Mouse (Mus musculus): ENCODE measurements around the gene Galnt14. TPM values are rescaled to one million over a fixed set of nuclear protein-coding genes. Genes with fewer than 3 reads are reported as not detected.

Galnt14 gene
- polyA plus RNA-seq, 1 experiment = not detected

- H3K4me1 ChIP-seq (ENCODE audit: control insufficient read depth) = no peaks in the 10 kb centered on the region
- TF ChIP-seq TAL1 (IDR thresholded peaks at IDR 0.05; ENCODE audit: low read length) (no peak), GATA1 (IDR thresholded peaks at IDR 0.05; ENCODE audit: low read length) (no peak)
- no peaks in the 10 kb centered on the region for H3K27me3 ChIP-seq (ENCODE audit: control insufficient read depth)
- no peaks in the 10 kb centered on the region for H3K36me3 ChIP-seq (ENCODE audit: control insufficient read depth)
- H3K4me3 ChIP-seq (replicated peaks) = no peak overlapping the region
- H3K9me3 ChIP-seq (ENCODE audit: control insufficient read depth, low read length) = no peaks in the 10 kb centered on the region; the same call in 1 of the 2 replicates
Measured at GRCm38 (mm10) chr17:73460874-73461273, 249.4 kb downstream of the Galnt14 start.

- Histone ChIP-seq H3K36me3 (ENCODE audit: control insufficient read depth) (no peaks in the 10 kb centered on the region), H3K9me3 (ENCODE audit: control insufficient read depth, low read length) (no peaks in the 10 kb centered on the region; the same call in 1 of the 2 replicates), H3K4me3 (replicated peaks) (no peak overlapping the region), H3K27me3 (ENCODE audit: control insufficient read depth) (no peaks in the 10 kb centered on the region), H3K4me1 (ENCODE audit: control insufficient read depth) (no peaks in the 10 kb centered on the region)
- TF ChIP-seq GATA1 (IDR thresholded peaks at IDR 0.05; ENCODE audit: low read length) = no peak
- TF ChIP-seq TAL1 (IDR thresholded peaks at IDR 0.05; ENCODE audit: low read length) = no peak
Measured at GRCm38 (mm10) chr17:73458741-73459140, 251.5 kb downstream of the Galnt14 start.

- H3K9me3 ChIP-seq (ENCODE audit: control insufficient read depth, low read length) = no peaks in the 10 kb centered on the region
Measured at GRCm38 (mm10) chr17:73456551-73456950, 253.7 kb downstream of the Galnt14 start.

GRCm38 (mm10) chr17:73453646-73454045, 256.6 kb downstream of the Galnt14 start:
- H3K36me3 ChIP-seq (ENCODE audit: control insufficient read depth) = no peaks in the 10 kb centered on the region
- TF ChIP-seq GATA1 (IDR thresholded peaks at IDR 0.05; ENCODE audit: low read length) = no peak
- H3K9me3 ChIP-seq (ENCODE audit: control insufficient read depth, low read length) = no peaks in the 10 kb centered on the region
- no peak overlapping the region for H3K4me3 ChIP-seq (replicated peaks)
- no peaks in the 10 kb centered on the region for H3K27me3 ChIP-seq (ENCODE audit: control insufficient read depth)
- no peaks in the 10 kb centered on the region for H3K4me1 ChIP-seq (ENCODE audit: control insufficient read depth)

More at GRCm38 (mm10) chr17:73456551-73456950, 253.7 kb downstream of the Galnt14 start:
- no peaks in the 10 kb centered on the region for H3K36me3 ChIP-seq (ENCODE audit: control insufficient read depth)
- H3K4me1 ChIP-seq (ENCODE audit: control insufficient read depth) = no peaks in the 10 kb centered on the region
- H3K4me3 ChIP-seq (replicated peaks) = no peak overlapping the region
- no peaks in the 10 kb centered on the region for H3K27me3 ChIP-seq (ENCODE audit: control insufficient read depth)
- TF ChIP-seq GATA1 (IDR thresholded peaks at IDR 0.05; ENCODE audit: low read length) (no peak), TAL1 (IDR thresholded peaks at IDR 0.05; ENCODE audit: low read length) (no peak)

- Histone ChIP-seq H3K27me3 (ENCODE audit: control insufficient read depth) (no peaks in the 10 kb centered on the region), H3K4me1 (ENCODE audit: control insufficient read depth) (no peaks in the 10 kb centered on the region), H3K4me3 (replicated peaks) (no peak overlapping the region), H3K36me3 (ENCODE audit: control insufficient read depth) (no peaks in the 10 kb centered on the region), H3K9me3 (ENCODE audit: control insufficient read depth, low read length) (no peaks in the 10 kb centered on the region)
- TF ChIP-seq GATA1 (IDR thresholded peaks at IDR 0.05; ENCODE audit: low read length) (no peak), TAL1 (IDR thresholded peaks at IDR 0.05; ENCODE audit: low read length) (no peak)
Measured at GRCm38 (mm10) chr17:73452151-73452760, 258.0 kb downstream of the Galnt14 start.

GRCm38 (mm10) chr17:73449104-73449503, 261.1 kb downstream of the Galnt14 start:
- Histone ChIP-seq H3K9me3 (ENCODE audit: control insufficient read depth, low read length) (no peaks in the 10 kb centered on the region), H3K4me1 (ENCODE audit: control insufficient read depth) (no peaks in the 10 kb centered on the region), H3K27me3 (ENCODE audit: control insufficient read depth) (no peaks in the 10 kb centered on the region), H3K36me3 (ENCODE audit: control insufficient read depth) (no peaks in the 10 kb centered on the region), H3K4me3 (replicated peaks) (no peak overlapping the region)
- TF ChIP-seq GATA1 (IDR thresholded peaks at IDR 0.05; ENCODE audit: low read length) (no peak), TAL1 (IDR thresholded peaks at IDR 0.05; ENCODE audit: low read length) (no peak)

Other genes with a start within 250 kb of the Galnt14 start
- gene Ehd3, start 93.7 kb upstream of the Galnt14 start, polyA plus RNA-seq (2012) = 0.03 and 0.05 TPM in 2 replicates
- gene Xdh, start 239.7 kb upstream of the Galnt14 start, polyA plus RNA-seq (2012) = 0.01 TPM in 1 of 2 replicates, not detected in the other